ENCODE assay signal across 20 mouse cellular contexts in the genomic region with DNA sequence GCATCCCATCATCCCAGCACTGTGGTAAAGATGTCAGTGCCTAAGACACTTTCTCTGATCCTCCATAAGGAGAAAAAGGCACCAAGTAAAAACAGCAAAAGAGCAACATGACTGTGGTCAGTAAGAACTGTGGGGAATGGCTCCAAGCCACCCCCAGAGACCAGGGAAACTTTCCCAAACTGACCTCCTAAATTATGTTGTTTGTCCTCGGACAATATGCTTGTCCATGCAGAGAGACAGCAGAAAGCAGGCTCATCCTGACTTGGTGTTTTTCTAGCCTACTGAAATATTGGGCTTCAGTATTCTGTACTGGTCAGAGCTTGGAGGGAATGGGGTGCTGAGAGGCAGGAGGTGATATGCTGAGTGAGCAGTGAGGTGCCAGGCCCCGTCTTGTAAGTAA.
A peak's percentile ranks its signal among the peaks of the same experiment; 100 is the strongest.
DNase-seq lines count a peak whose midpoint lies in the region; ATAC-seq and TF ChIP-seq lines count a peak whose summit lies in the region.
"Had no signal": no experiment of that assay in that cellular context is flagged by ENCODE, and none has a peak within 500 bp of the region (broad histone marks: within the 10 kb centered on the region; RNA-seq: fewer than 3 reads in every experiment).

No protein-coding gene starts in this region.

- no peak for DNase-seq in cerebellum, postnatal 4 days (ENCODE audit: low spot score in 2 of 2)
- no peak for DNase-seq in layer of hippocampus, adult 2 months (ENCODE audit: low spot score in 2 of 2)
- no peak for DNase-seq in layer of hippocampus, adult 18-20 months (ENCODE audit: low spot score in 2 of 2)
- peak; percentile 97 for DNase-seq in cerebellum, adult 9-10 months
- DNase-seq in thymus, postnatal 36 days = no peak
- DNase-seq in c-Kit-positive CD71-positive TER-119-positive erythroid progenitor cells, embryonic 14.5 days (ENCODE audit: low spot score) = no peak
- DNase-seq: adrenal gland, adult 8-10 months; gastrocnemius, postnatal 10 days; kidney, adult 9 months; liver, postnatal 0 days; thymus, postnatal 25 days had no signal

- peak overlapping the region; percentile 73 for H3K27ac ChIP-seq in layer of hippocampus, adult 2 months
- 0 out of 2 replicates have a peak overlapping the region, but pooled peaks have one; percentile 45 for H3K27ac ChIP-seq in cortical plate, adult 2 months (ENCODE audit: insufficient read depth, low read length)
- H3K27ac ChIP-seq: embryonic facial prominence, embryonic 15.5 days; hindbrain, embryonic 13.5 days; intestine, embryonic 15.5 days; limb, embryonic 12.5 days had no signal

- ATAC-seq in cerebellum, adult (ENCODE audit: insufficient number of reproducible peaks, low FRiP score, low TSS enrichment) = peak; percentile 80
- ATAC-seq: activated CD4-positive, CD25-positive, alpha-beta regulatory T cell, adult 4 months; intestine, embryonic 15.5 days; liver, postnatal 0 days; lung, postnatal 0 days had no signal

- no peak for TF ChIP-seq CTCF in layer of hippocampus, adult 2 months (conservative IDR thresholded peaks at IDR 0.05)
- TF ChIP-seq CTCF in cortical plate, adult 2 months (IDR thresholded peaks at IDR 0.05; ENCODE audit: extremely low read depth, insufficient read depth, low read length) = no peak

- TF ChIP-seq POLR2A in cortical plate, adult 2 months (IDR thresholded peaks at IDR 0.05; ENCODE audit: extremely low read depth, insufficient read depth, low read length) = no peak

- no peaks in the 10 kb centered on the region; the same call in none of the 2 replicates for H3K4me1 ChIP-seq in cortical plate, adult 2 months (ENCODE audit: control insufficient read depth, insufficient read depth, low read length)
- H3K4me1 ChIP-seq: embryonic facial prominence, embryonic 15.5 days; heart, embryonic 12.5 days; intestine, embryonic 15.5 days; limb, embryonic 12.5 days had no signal

- no peak overlapping the region for H3K4me3 ChIP-seq in layer of hippocampus, adult 2 months
- H3K4me3 ChIP-seq in cortical plate, adult 2 months (ENCODE audit: insufficient read depth, low read length) = no peak overlapping the region
- H3K4me3 ChIP-seq: embryonic facial prominence, embryonic 15.5 days; heart, embryonic 12.5 days; hindbrain, embryonic 13.5 days; intestine, embryonic 15.5 days; limb, embryonic 12.5 days had no signal
